Mouse (Mus musculus) monocyte, adult 5-6 weeks (primary cell): ENCODE results near the gene Arid1b. TPM values are rescaled to one million over a fixed set of nuclear protein-coding genes. Genes with fewer than 3 reads are reported as not detected.

Experiments
- ATAC-seq: fragments of 153-309, 156-312 bp; replicated peaks from 2 replicates; pipeline ENCODE4 v1.8.0; 2017; ENCODE audit warnings: mild to moderate bottlenecking; ENCODE audit not compliant: low TSS enrichment, insufficient number of reproducible peaks, severe bottlenecking, poor library complexity, low FRiP score
- total RNA-seq: library from RNA; stranded (forward); fragments of 200-1000, 200-491, 200-594 nt; gene quantifications from 3 replicates; pipeline ENCODE4 v1.2.3, GENCODE M21; 2017

Arid1b gene
- total RNA-seq, 1 experiment from 2014 or later = 15.9 TPM

DNA sequence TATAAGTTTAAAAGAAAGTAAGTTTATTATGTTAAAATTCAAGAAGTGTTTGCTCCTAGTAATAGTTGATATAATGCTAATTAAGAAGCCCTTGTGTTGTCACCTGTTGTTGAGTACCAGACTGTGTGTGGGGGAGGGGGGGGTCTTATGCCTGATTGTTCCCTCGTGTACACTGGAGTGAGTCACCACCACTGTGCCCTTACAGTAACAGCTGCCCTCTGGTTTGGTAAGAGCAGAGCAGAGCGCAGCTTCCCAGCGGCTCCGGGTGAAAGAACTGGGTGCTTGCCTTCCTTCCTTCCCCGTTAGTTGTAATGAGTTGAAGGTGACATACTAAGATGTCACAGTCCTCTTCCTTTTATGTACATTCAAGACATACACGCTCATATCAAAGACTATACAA is 271.5 kb downstream of the Arid1b start:
- ATAC-seq = no peak

DNA sequence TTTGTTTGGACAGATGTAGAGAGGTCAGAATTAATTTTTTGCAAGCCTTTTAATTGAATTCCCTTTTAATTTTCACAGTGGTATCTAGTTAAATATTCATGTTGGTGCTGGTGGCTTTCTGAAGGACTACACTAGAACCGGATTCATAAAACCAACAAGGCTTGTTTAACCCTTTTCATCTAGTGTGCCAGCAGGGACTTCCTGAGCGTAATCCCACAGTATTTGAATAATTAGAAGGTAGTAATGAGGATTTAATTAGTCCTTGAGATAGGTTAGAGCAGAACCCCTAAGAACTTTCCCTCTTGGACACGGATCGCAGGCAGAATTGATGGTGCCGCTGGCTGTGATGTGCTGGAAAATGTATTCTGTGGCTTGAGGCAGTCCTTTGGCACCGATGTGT is 273.6 kb downstream of the Arid1b start:
- no peak for ATAC-seq

DNA sequence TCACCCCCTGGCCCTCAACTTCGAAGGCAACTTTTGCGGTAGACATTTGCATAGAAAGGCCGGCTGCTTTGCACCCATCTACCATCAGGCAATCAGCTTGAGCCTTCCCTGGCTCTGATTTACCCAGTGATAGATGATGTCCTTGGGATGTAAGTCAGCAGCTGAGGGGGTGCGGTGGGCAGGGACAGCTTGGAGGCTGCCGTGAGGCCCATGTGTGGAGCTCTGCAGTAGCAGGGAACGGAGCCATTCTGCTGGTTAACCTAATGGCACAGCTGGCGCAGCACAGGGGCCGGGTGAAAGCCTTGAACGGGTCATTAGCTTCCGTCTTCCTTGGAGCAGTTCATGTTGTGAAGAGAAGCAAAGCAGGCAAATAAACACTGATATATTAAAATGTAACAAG is 275.2 kb downstream of the Arid1b start:
- ATAC-seq = no peak

DNA sequence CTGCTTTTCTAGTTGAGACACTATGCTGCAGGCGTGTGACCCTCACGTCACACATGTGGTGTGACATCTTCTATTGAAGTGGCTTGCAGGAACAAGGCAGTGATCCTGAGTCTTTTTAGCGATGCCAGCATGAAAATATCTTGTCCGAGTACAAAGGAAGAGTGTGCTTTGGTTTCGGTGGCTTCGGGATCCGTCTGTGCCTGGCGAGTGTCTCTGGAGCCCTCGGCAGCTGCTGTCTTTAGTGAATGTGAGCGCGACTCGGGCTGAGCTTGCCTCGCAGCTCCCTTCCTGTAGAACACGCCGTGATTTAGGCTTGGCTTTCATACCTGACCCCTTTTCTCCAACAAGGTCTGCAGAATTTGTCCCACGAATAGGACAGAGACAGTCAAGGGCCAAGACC is 275.6 kb downstream of the Arid1b start:
- no peak for ATAC-seq

DNA sequence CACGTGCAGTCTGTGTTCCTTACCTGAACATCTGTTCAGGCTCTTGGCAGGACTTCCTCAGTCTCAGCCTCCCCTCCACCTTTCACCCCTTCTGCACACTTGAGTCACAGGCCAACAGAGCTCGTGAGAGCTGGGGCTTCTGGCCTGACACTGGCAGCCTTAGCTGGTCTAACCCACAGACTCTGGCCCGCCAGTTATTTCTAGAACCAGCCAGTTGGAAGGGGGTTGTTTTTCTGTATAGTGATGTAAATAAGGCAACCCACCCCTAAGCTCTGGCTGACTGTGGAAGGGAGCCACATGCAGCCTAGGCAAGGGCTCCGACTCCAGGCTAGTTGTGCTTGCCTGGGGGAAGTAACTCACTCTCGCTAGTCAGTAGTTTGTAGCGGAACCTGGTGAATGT is 276.7 kb downstream of the Arid1b start:
- no peak for ATAC-seq

DNA sequence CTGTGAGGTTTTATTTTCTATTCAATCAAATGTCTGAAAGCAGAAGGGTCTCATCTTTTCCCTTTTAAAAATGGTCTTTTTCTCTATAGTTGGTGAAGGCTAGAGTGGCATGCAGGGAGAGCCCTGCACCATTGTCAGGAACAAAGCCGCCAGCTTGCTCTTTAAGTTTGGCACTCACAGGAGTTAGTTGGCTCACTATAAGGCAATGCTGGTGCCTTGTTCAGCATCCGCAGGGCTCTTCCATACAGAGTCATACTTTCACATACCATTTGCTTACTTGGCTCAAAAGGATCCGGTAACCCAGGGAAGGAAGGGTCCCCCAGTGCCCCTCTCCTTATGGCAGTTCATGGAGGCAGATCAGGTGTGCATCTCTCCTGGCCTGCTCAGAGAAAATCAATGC is 279.0 kb downstream of the Arid1b start:
- ATAC-seq = no peak

DNA sequence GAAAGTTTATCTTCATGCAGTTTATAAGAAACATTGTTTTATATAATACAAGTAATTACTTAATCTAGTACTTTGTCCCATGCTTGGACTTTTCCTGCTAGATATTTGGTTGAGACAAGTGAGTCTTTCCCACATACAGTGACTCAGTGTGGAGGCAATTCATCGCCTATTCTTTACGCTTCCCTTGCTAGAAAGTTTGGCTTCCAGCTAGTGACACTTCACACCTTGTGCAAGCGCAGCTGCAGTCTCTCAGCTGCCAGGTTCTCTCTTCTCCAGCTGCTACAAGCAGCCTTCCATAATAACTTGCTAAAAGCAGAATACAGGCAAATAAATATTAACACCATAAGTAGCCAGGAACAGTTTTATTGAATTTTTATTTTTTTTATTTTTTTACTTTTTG is 279.6 kb downstream of the Arid1b start:
- no peak for ATAC-seq

DNA sequence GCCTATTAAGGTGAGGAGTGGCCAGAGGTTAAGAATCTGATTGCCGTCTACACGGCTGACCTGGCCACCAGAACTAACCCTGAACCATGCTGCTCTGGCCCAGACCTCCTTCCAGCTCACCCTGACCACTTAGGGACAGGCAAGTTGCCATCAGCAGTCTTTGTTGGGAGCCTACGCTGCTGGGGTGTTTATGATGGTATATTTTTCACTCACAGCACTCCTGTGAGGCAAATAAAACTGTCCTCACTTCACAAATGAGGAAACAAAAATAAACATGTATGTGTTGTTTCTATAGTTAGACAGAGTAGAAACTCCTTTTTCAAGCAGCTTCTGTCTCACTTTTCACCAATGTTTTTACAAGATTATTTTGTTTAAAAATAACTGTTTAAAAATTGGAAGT is 280.3 kb downstream of the Arid1b start:
- no peak for ATAC-seq

DNA sequence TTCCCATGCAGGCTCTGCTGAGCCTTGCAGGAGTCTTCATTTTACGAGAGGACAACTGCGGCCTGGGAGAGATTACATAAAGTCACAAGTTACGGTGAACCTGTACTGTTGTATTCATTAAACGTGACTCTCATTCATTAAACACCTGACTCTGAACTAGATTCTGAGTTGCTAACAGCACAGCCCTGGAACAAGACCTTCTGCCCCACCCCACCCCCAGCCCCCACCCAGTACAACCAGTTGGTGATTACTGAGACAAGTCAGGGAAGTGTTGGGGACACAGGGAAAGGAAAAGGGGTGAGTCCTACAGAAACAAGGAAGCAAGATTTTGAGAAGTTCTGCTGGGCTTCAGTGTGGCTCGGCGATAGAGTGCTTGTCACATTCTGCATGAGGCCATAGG is 281.6 kb downstream of the Arid1b start:
- ATAC-seq = no peak

DNA sequence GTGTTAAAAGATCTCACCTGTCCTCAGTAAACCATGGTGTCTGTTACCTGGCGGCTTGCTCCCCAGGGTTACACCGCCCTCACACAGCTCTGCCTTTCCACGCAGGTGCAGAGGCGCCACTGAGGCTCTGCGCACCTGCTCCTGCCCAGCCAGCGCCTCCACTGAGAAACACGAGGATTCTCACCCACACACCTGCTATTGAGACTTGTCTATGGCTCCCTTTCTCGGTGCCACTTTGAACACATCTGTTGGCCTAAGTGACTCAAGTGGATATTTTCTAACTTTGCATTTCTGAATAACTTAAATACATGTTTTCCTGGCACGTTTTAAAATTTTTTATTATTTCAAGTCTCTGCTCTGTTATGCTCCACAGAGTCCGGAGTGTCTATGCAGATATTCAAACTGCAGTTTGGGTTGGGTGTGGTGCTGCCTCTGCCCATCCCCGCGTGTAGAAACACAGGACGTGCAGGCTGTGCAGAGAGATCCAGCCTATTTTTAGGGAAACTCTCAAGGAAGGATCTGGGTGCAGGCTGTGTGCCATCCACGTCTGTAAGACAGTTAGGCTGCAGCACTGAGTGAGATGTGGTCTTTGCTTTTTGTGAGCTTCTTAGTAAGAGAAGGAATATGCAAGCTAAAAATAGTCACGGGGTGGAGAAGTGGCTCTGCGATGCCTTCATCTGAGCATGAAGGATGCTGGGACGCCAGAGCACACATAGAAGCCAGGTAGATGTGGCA is 283.2 kb downstream of the Arid1b start:
- no peak for ATAC-seq

DNA sequence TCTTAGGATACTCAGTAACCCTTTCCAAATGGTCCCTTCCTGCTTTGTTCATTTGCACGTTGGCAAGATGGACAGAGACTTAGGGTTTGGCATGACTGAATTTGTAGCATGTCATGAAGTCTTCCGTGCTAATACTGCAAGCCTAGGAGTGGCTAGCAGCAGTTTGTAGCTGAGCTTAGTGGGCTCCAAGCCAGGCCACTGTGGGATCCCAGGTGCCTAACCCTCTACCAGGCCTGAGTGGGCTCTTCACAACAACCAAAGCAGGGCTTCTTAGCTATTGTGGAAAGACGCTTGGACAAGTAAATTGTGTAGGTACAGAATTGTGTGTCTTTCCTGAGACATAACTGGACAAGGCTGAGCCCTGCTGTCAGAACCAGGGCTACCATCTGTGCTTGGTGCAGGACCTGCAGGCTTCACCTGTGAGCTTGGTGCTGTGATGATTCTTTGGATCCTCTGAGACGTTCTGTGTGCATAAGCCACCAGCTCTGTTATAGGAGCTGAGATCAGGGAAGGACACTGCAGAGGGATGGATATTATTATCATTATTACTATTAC is 286.4 kb downstream of the Arid1b start:
- ATAC-seq = no peak

DNA sequence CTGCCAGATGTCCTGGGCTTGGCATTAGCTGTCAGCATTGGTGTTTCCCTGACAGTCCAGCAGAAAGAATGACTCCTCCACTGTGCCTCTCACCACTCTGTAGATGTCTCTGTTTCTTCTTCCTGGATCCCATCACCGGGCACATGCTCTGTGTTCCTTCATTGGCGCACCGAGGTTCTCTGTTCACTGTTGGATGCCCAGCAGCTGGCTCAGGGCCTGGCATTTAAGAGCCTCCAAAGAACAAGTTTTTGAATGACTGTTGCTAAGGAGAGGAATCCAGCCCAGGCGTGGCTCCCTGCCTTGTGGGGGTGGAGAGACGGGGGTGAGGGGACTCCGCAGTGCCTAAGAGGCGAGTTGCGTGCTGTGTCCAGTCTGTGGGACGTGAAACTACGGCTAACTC is 290.7 kb downstream of the Arid1b start:
- no peak for ATAC-seq

DNA sequence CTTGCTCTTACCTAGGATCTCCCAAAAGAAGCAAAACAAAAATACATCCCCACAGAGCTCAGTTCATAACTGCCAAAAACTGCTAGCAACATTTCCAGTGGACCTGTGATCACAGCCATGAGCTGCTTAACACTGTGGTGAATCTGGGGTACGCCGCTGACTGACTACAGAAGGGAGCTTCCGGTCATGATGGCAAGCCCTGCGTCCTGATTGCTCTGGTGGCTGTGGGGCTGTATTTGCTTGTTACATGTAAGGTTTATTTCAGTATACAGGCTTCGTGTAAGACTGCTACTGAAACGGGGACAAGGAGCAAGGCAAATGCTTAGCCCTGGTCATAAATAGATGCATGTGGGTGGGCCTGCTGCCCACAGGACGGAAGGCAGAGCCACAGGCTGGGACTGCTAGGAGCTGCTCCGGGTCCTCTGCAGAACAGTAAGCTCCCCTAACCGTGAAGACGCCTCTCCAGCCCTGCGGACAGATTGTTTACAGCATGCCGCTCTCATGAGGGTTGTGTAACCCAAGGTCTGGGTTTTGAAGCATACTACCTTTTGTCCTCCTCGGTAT is 291.8 kb downstream of the Arid1b start:
- ATAC-seq = 0 out of 2 replicates have a peak, but pooled peaks have one; percentile 8

DNA sequence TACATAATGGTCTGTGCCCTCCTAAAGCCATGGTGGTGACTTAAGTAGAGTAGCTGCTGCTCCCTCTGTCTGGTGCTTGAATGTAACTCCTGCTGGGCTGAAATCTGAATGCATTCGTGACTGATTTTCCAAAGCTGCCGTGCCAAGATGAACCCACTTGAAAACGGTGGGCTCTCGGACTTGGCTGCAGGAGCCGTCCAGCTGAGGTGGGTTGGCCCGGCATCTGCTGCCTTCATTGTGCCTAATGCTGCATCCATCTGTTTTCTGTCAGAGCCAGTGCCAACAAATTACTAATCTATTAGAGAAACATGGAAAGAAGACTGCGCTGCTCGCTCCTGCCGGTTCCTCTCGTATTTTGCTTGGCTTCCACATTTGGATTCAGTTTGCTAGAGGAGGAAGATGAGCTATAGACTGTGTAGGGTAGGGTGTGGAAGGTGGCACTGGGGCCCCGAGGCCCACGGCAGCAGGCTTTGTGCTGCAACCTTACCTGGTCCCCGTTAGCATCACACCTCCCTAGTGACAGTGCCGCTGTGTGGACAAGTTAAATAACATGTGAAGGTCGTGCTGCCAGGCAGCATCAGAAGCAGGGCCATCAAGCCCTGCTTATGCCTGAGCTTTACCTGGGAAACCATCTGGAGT is 292.6 kb downstream of the Arid1b start:
- no peak for ATAC-seq

DNA sequence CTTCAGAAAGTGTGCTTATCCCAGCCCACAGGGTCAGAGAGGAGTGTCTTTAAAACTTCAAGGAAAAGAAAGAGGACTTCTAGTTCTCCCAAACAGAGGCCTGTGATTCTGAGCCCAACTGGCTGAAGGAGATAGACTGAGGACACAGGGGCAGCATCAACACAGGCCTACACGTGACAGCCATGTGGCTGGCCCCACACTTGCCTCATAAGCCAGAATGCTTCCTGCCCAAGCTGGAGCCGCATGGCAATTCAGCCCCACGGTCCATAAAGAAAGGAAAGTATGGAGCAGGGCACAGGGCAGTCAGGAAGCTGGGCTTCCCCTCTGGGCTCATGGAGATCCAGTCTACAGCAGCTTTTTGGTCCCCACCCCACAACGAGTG is 293.1 kb downstream of the Arid1b start:
- no peak for ATAC-seq

DNA sequence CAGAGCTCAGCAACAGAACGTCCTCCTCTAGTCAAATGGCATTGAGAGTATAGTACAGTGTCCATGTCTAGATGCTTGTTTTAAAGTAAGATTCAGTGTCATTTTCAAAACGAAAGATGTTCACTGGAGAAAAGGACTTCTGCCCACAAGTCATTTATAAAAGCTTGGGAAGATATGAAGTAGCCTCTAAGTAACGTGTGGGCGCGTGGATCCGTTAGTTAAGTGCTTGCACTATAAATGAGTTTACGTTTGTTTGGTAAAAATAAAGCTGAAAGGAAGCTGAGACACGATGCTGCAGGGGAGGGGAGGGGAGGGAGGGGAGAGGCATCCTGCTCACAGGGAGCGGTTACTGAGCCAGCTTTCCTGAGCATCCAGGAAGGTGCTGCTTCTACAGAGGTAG is 293.5 kb downstream of the Arid1b start:
- ATAC-seq = no peak

DNA sequence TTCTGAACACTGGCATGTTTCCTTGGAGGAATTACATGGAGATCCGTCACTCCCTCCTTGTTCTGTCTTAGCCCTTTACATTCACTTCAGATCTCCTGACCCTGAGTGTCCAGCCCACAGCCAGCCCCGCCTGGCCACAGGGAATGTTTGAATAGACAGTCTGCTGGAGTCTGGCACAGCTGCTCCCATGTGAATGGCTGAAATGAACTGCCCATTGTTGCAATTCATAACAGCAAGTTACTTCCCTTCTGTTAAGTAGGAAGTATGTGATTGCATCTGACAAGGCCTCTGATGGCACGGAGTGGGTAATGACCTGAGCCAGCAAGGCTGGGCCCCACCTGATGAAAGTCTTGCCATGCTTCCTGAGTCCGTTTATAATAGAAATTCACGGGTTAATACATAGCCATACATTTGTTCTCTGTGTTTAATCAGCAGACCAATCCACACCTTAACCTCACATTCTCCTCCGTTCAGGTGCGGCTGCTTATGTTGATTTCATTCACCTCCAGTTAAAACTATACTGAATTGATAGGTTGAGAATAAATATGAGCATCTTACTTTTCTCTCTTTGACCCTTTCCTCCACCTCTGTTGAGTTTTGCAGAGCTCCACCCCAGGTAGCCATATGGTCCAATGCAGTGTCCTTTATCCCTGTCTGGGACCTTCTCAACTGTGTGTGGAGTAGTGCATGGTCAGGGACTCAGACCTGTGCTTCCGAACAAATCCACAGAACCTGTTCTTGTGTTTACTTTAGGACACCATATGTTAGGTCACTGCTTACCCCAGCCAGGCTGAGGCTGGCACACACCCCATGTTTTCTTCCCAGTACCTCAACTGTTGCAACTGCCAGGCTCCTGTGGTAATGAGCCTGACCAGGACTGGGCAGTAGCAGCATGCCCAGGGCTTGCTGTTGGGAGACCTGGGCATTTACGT is 299.8 kb downstream of the Arid1b start:
- ATAC-seq = 0 out of 2 replicates have a peak, but pooled peaks have one; percentile 20

DNA sequence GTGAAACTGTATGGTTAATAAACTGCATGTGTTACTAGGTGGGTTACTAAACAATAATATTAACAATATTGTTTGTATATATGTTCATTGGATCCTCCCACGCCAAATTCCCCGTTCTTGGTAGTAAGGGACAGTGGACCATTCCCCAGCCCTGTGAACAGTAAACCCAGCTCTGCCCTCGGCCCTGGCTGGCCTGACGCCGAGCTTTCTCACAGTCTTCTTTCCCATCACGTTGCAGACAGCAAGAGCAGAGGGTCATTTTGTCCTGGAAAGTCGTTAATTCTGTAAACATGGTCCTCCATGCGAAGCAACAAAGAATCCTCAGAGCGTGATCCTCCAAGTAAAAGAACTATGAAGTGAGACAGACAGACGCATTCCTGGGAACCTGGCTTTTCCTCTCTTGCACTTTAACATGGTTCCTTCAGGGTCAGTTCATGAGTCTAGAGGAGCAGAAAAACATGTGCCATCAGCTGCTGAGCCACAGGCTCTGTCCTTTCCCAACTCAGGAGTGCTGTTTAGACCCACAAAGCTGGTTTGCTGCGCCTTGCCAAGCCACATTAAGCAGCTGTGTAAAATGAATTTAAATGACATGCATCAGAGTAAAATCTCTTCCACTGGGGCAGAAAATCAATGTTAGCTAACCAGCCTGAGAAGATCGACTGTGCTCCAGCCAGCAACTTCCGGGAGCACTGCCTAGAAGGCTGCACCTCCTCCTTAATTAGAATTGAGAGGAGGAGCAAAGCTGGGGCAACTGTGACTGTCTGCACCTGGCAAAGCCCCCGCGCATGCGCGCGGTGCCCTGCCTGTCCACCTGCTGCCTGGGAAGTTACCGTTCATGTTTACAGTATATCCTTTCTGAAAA is 301.2 kb downstream of the Arid1b start:
- ATAC-seq = no peak
